Mouse (Mus musculus): ENCODE data around the gene Phkg2.
A peak's percentile ranks its signal among the peaks of the same experiment; 100 is the strongest.

The Phkg2 gene

GRCm38 (mm10) chr7:127572895-127573471 is at the start of gene Phkg2:
Phkg2 (plus strand) TSS chr7:127573340.
- DNase-seq: peak; percentile 98

- DNase-seq: no peak
Observed at GRCm38 (mm10) chr7:127541671-127542070, 31.5 kb upstream of the Phkg2 start.

GRCm38 (mm10) chr7:127549116-127549835 is 23.9 kb upstream of the Phkg2 start:
- peak; percentile 43 for DNase-seq

GRCm38 (mm10) chr7:127551558-127551957 is 21.6 kb upstream of the Phkg2 start:
- no peak for DNase-seq

GRCm38 (mm10) chr7:127560580-127560979 is 12.6 kb upstream of the Phkg2 start:
- DNase-seq: no peak

- DNase-seq: no peak
Observed at GRCm38 (mm10) chr7:127561340-127561858, 11.7 kb upstream of the Phkg2 start, which contains the start of gene Tmem265. Tmem265 (plus strand) TSS chr7:127561390.

DNA sequence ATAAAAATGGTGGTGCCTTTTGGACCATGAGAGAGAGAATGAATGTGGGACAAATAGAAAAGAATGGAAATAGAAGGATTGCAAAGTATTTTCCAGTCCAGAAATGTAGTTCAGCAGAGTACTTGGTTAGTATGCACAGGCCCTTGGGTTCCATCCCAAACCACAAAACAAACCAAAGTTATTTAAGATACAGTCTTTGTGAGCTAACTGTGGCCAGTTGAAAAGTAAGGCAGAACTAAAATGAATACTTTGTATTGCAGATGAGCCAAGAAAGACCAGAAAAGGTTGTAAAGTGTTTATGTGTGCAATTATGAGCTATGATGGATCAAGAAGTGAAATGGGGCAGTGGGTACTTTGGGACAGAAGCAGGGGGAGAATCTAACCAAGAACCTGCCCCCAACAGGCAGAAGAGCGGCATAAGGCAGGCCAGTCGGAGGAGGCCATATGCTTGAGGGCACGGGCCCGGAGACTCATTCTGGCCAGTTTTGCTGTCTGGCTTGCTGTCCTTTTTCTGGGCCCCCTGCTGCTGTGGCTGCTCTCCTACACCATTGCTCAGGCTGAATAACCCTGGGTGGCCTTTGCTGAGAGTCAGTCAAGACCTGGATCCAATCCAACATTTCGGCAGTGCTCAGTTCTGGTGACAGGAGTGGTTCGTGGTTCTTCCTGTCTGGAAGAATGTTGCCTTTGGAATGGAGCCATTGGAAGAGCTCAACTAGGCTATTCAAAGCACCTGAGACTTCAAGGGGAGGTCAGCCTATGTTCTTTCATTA is 8.6 kb upstream of the Phkg2 start:
- peak; percentile 58 for DNase-seq

- DNase-seq: no peak
Observed at GRCm38 (mm10) chr7:127573503-127574008, 416 bp downstream of the Phkg2 start.

DNA sequence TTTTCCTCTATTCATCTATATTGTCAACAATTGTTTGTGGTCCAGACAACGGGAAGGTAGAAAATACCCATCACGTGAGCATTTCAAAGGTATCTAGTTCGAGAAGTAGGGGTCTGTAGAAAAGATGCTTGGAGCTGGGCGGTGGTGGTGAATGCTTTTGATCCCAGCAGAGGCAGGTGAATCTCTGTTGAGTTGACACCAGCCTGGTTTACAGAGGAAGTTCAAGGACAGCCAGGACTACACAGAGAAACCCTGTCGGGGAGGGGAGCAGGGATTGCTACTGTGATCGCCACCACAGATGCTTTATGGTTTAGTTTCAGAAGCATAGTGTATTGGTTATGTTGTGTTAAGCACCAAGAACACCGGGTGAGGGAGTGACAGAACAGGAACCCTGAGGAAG is 975 bp downstream of the Phkg2 start:
- no peak for DNase-seq

- no peak for DNase-seq
Observed at GRCm38 (mm10) chr7:127583260-127583659, 10.1 kb downstream of the Phkg2 start.

- no peak for DNase-seq
Observed at GRCm38 (mm10) chr7:127585031-127585430, 11.9 kb downstream of the Phkg2 start.

DNA sequence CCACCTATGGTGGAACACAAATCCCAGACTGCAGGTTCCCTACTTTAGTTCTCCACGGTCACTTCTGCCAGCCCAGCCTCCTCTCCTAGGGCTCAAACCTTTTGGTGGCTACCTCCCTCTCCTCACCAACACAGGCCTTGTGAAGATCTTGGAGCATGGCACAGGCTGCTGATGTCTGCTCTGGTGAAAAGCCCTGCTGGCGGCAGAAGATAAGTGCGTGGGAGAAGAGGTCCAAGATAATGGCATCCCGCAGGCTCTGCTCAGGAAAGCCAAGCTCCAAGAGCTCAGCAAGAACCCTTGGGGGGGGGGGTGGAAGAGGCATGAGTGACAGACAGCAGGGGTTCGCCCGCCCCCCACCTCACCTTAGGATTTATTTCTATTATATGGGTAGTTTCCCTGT is 13.0 kb downstream of the Phkg2 start:
- DNase-seq: no peak

- no peak for DNase-seq
Observed at GRCm38 (mm10) chr7:127587196-127587595, 14.1 kb downstream of the Phkg2 start.

DNA sequence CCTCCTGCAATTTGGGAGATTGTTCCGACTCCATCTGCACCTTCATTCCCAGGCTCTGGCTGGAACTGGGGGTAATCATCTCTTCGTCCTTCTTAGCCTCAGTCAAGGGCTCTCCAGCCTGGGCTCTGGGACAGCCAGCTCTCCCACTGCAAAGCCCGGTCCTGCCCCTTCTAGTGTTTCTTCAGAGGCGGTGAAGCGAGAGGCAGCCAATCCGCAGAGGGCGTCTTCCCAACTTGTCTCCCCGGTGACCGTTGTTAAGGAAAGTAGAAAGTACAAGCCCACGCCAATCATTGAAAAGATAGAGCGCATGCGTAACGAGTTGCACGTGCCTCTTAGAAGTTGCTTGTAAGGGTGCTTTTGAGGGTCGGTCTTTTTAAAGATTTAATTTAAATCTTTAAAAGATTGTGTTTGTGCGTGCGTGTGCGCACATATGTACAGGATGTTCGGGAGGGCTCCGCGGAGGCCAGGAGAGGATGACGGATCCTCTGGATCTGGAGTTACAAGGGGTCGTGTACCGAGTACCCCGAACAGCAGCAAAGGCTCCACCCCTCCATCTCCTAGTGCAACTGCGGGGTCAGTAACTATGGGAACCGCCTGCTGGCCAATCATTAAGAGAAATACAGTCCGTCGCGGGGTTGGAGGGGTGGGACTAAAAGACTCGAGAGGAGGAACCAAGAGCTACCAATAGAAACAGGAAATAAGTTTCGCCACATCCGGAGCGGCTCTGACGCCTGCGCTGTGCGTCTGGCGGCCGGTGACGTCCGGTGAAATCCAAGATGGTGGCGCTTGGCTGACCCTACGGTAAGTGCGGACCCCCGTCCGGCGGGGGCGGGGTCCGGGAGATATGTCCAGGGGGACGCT is 15.1 kb downstream of the Phkg2 start, which contains the start of the genes Ccdc189 and Rnf40:
Ccdc189 (minus strand) TSS at position 585 of the 861 bp plus-strand sequence.
Rnf40 (plus strand) TSS at position 757 of the 861 bp plus-strand sequence.
- DNase-seq: peak; percentile 99

DNA sequence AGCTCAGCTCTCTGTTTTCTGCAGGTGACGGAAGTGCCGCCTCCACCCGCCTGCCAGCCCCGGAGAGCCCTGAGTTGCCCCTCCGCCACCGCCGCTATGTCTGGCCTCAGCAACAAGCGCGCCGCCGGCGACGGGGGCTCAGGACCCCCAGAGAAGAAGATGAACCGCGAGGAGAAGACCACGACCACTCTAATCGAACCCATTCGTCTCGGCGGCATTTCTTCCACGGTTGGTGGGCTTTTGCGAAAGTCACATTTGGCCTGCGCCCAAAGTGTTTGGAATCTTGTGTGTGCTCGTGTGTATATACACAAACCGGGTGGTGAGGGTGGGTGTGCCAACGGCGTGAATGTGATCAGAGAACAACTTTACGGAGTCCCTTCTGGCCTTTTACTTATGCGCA is 15.8 kb downstream of the Phkg2 start:
- peak; percentile 36 for DNase-seq

- no peak for DNase-seq
Observed at GRCm38 (mm10) chr7:127589637-127590036, 16.5 kb downstream of the Phkg2 start.

GRCm38 (mm10) chr7:127591108-127591507 is 18.0 kb downstream of the Phkg2 start:
- no peak for DNase-seq

DNA sequence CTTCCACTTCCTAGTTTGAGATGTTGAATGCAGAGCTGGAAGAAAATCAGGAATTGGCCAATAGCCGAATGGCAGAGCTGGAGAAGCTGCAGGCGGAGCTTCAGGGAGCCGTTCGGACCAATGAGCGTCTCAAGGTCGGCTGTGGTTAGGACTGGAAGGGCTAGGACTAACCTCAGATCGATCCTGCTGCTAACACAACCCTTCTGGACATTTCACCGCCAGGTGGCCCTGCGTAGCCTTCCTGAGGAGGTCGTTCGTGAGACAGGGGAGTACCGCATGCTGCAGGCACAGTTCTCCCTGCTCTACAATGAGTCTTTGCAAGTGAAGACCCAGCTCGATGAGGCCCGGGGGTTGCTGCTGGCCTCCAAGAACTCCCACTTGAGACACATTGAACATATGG is 19.4 kb downstream of the Phkg2 start:
- no peak for DNase-seq

- no peak for DNase-seq
Observed at GRCm38 (mm10) chr7:127596747-127597146, 23.6 kb downstream of the Phkg2 start.

DNA sequence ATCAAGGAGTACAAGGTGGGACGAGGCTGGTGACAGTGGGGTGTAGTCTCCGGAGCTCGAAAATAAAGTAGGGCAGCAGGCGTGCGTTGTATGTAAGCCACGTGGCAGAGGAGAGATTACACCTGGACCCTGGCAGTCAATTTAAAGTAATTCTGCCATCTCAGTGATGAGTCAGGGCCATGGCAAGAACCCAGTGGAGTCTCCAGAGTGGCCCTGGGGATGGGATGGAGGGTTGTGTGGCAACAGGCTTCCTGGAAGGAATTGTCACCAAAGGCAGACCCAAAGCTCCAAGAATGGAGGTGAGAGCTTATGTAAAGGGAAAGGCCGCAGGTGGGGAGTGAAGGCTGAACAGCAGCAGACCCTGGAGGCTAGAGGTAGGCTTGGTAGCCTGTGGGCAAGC is 27.5 kb downstream of the Phkg2 start:
- no peak for DNase-seq

DNA sequence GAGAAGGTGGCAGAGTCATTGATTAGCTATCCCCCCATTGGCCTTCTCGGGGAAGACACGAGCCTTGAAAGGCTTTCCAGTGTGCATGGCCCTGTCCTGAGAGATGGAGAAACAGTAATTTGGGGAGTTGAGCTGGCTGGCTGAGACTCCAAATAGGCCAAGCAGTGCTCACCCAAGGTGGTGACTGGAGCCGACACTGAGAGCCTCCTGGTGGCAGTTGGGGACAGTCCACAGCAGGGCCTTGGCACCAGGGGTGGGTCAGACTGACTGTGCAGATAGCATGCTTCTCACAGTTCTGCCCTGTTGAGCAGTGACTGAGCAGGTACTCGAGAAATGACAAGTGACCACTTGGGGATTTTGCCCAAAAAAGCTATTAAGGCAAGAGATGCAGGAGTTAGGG is 28.6 kb downstream of the Phkg2 start:
- DNase-seq: no peak

DNA sequence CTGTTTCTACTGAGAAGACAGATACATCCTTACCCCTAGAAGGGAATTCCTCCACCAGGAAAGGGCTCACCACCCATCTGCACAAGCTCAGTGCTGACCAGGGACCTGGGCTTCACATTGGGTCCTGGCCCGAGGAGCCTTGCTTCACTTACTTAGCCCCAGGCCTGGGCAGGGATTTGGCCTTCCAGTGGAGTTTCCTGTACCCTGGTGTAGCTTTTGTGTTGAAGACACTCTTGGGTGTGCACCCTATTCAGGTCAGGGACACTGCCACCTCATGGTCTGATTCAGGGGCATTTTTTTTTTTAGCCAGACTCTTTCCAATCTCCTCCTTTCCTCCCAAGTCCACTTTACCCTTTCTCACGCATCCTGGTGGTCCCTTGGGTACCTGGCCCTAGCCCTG is 29.8 kb downstream of the Phkg2 start:
- DNase-seq: no peak
